Comparison of ENCODE assay signal across 8 mouse cellular contexts in the genomic region with DNA sequence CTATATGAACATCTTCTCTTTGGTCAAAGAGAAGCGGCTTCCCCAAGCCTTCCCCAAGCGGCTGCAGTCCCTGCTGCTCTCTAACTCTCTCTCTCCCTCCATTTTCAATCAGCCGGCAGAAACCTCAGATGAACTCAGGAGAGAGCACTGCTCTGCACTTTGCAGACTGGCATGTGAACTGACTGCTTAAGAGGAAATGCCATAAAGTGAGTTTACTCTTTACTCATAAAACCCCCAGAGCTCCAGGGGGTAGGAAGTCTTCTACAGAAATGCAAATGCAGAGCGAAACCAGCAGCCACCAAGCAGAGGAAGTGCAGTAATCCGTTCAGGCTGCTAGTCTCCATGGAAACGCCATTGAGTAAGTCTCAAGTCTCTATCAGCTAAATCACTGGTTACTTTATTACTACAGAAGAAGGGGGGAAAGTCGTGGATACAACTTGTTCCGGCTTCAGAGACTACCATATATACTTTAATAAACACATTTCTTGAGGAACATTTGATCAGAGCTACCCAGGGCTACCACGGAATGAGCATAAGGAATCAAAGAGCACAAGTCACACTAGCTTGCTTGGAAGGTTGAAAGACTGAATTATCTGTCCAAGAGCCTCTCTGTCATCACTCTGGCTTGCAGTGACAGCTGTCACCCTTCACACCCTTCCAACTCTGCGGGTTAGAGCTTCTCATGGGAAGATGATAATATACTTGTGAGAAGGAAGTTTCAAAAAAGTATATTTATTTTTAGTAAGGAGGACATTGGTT. TPM values are rescaled to one million over a fixed set of nuclear protein-coding genes. Genes with fewer than 3 reads are reported as not detected.
DNase-seq lines count a peak whose midpoint lies in the region; ATAC-seq and TF ChIP-seq lines count a peak whose summit lies in the region.

No protein-coding gene starts in this region.

- no peak overlapping the region for H3K9ac ChIP-seq in forebrain, embryonic 15.5 days (replicated peaks)
- H3K9ac ChIP-seq in hindbrain, postnatal 0 days (replicated peaks; ENCODE audit: low read length), result 0 out of 2 replicates have a peak overlapping the region, but pooled peaks have one; percentile 1

- peak overlapping the region; percentile 19; the same call in 1 of the 2 replicates for H3K4me3 ChIP-seq in forebrain, embryonic 15.5 days
- no peak overlapping the region for H3K4me3 ChIP-seq in hindbrain, postnatal 0 days (ENCODE audit: low read length)

- H3K27ac ChIP-seq in forebrain, embryonic 15.5 days (replicated peaks), result no peak overlapping the region
- H3K27ac ChIP-seq in hindbrain, postnatal 0 days, result peak overlapping the region; percentile 32

- peak overlapping the region; percentile 37 for H3K4me2 ChIP-seq in forebrain, embryonic 15.5 days (replicated peaks)
- H3K4me2 ChIP-seq in hindbrain, postnatal 0 days (ENCODE audit: low read depth, low read length), result peak overlapping the region; percentile 39

- WGBS in forebrain, embryonic 15.5 days, result 4% methylated on average over 10 of the region's 10 CpGs
- WGBS in hindbrain, postnatal 0 days, result 3% methylated on average over 10 of the region's 10 CpGs

- H3K4me1 ChIP-seq in forebrain, embryonic 15.5 days, result peaks cover 10% of the 10 kb centered on the region
- peaks cover 11% of the 10 kb centered on the region for H3K4me1 ChIP-seq in hindbrain, postnatal 0 days (ENCODE audit: insufficient read depth, low read length)

- H3K27me3 ChIP-seq in forebrain, embryonic 15.5 days, result no peaks in the 10 kb centered on the region
- H3K27me3 ChIP-seq in hindbrain, postnatal 0 days (ENCODE audit: insufficient read depth, low read length), result no peaks in the 10 kb centered on the region

- peak; percentile 84 for DNase-seq in CD4-positive, CD25-positive, alpha-beta regulatory T cell, adult 2 months (ENCODE audit: low read depth, low spot score)
- DNase-seq in hindbrain, postnatal 0 days (ENCODE audit: low spot score), result peak; percentile 82
- DNase-seq in left cerebral cortex, adult 9 months (ENCODE audit: low spot score in 2 of 2), result peak; percentile 22 to 42
- peak; percentile 60 for DNase-seq in skeletal muscle tissue, adult 2 months (ENCODE audit: low read depth, low spot score)

- TF ChIP-seq CTCF in hindbrain, postnatal 0 days (IDR thresholded peaks at IDR 0.05; ENCODE audit: low read depth), result no peak

- no peaks in the 10 kb centered on the region for H3K9me3 ChIP-seq in forebrain, embryonic 15.5 days
- H3K9me3 ChIP-seq in hindbrain, postnatal 0 days (ENCODE audit: low read length), result no peaks in the 10 kb centered on the region

- H3K36me3 ChIP-seq in forebrain, embryonic 15.5 days, result no peaks in the 10 kb centered on the region
- no peaks in the 10 kb centered on the region for H3K36me3 ChIP-seq in hindbrain, postnatal 0 days (ENCODE audit: insufficient read depth, low read length)

- ATAC-seq in activated CD4-positive, CD25-positive, alpha-beta regulatory T cell, adult 4 months, result peak; percentile 96
- ATAC-seq in forebrain, embryonic 15.5 days (replicated peaks), result peak; percentile 96
- ATAC-seq in hindbrain, postnatal 0 days, result peak; percentile 94
- peak; percentile 96 for ATAC-seq in megakaryocyte progenitor cell, adult 5-6 weeks (replicated peaks; ENCODE audit: poor library complexity)
- no peak for ATAC-seq in megakaryocyte-erythroid progenitor cell, adult 5-6 weeks (replicated peaks; ENCODE audit: low FRiP score, low TSS enrichment, poor library complexity, severe bottlenecking)

RNA-seq across cellular contexts. Expression of gene Stk17b, which starts 38.8 kb away (rescaled TPM):
- 100 to 1,000 TPM; 437 to 475 TPM for polyA plus RNA-seq in activated CD4-positive, CD25-positive, alpha-beta regulatory T cell, adult 4 months (2017; shearing (Covaris generic))
- polyA plus RNA-seq in forebrain, embryonic 15.5 days (2015; fragmentation: Nextera tagmentation; extraction: Ambion mirVana), result 5.4 and 5.9 TPM in 2 replicates
- total RNA-seq in hindbrain, postnatal 0 days (2014; rRNA removed), result 4.9 and 5.4 TPM in 2 replicates
- polyA plus RNA-seq in hindbrain, postnatal 0 days (2015; fragmentation: Nextera tagmentation; extraction: Ambion mirVana), result 5.7 and 6.5 TPM in 2 replicates
- total RNA-seq in megakaryocyte progenitor cell, adult 5-6 weeks (2015), result 35.6 and 52.0 TPM in 2 replicates
- total RNA-seq in megakaryocyte progenitor cell, adult 5-6 weeks (2017), result 33.8 and 47.5 TPM in 2 replicates
- total RNA-seq in megakaryocyte-erythroid progenitor cell, adult 5-6 weeks (2014; fragmentation: Nextera tagmentation), result 20.4 and 22.5 TPM in 2 replicates
- 40.3 and 57.6 TPM in 2 replicates for total RNA-seq in megakaryocyte-erythroid progenitor cell, adult 5-6 weeks (2017)

Comparison
In these comparisons a context has a peak if more than half of its experiments do, and no peak if none do; other contexts are left out.
1. DNase-seq: peak in every context shown above with its lines; median percentile 84 in CD4-positive, CD25-positive, alpha-beta regulatory T cell, adult 2 months; 82 in hindbrain, postnatal 0 days; 60 in skeletal muscle tissue, adult 2 months; 32 in left cerebral cortex, adult 9 months.